Mouse (Mus musculus): ENCODE results near the gene Srp14. TPM values are rescaled to one million over a fixed set of nuclear protein-coding genes. Genes with fewer than 3 reads are reported as not detected.

The Srp14 gene
- polyA plus RNA-seq, 1 experiment from 2014 or later = 220 TPM

GRCm38 (mm10) chr2:118510447-118511310, 31.2 kb upstream of the Srp14 start:
- Histone ChIP-seq H3K36me3 (ENCODE audit: control insufficient read depth, insufficient read depth) (no peaks in the 10 kb centered on the region), H3K27ac (ENCODE audit: low read length) (peak overlapping the region; percentile 81), H3K9me3 (replicated peaks; ENCODE audit: control insufficient read depth, low read length) (no peaks in the 10 kb centered on the region), H3K4me3 (ENCODE audit: low read length) (no peak overlapping the region), H3K4me1 (ENCODE audit: control insufficient read depth, insufficient read depth, low read length) (peaks cover 11% of the 10 kb centered on the region), H3K9ac (ENCODE audit: low read length) (peak overlapping the region; percentile 67), H3K27me3 (ENCODE audit: control insufficient read depth, insufficient read depth, low read length) (no peaks in the 10 kb centered on the region), H3K4me2 (ENCODE audit: low read depth, low read length) (peak overlapping the region; percentile 34)
- WGBS = 41% methylated on average over 29 of the region's 29 CpGs
- peak; percentile 91 for ATAC-seq (replicated peaks; ENCODE audit: extremely low read depth, insufficient read depth, low FRiP score)

GRCm38 (mm10) chr2:118509688-118510446, 30.4 kb upstream of the Srp14 start:
- peak overlapping the region; percentile 81 for H3K27ac ChIP-seq (ENCODE audit: low read length)
- H3K36me3 ChIP-seq (ENCODE audit: control insufficient read depth, insufficient read depth) = no peaks in the 10 kb centered on the region
- H3K4me2 ChIP-seq (ENCODE audit: low read depth, low read length) = peak overlapping the region; percentile 34
- ATAC-seq (replicated peaks; ENCODE audit: extremely low read depth, insufficient read depth, low FRiP score) = no peak
- WGBS = 61% methylated on average over 8 of the region's 8 CpGs
- H3K4me3 ChIP-seq (ENCODE audit: low read length) = no peak overlapping the region
- no peaks in the 10 kb centered on the region for H3K9me3 ChIP-seq (replicated peaks; ENCODE audit: control insufficient read depth, low read length)
- H3K27me3 ChIP-seq (ENCODE audit: control insufficient read depth, insufficient read depth, low read length) = no peaks in the 10 kb centered on the region
- H3K9ac ChIP-seq (ENCODE audit: low read length) = peak overlapping the region; percentile 67
- peaks cover 11% of the 10 kb centered on the region for H3K4me1 ChIP-seq (ENCODE audit: control insufficient read depth, insufficient read depth, low read length)

GRCm38 (mm10) chr2:118507126-118507525, 27.6 kb upstream of the Srp14 start:
- H3K4me1 ChIP-seq (ENCODE audit: control insufficient read depth, insufficient read depth, low read length) = peaks cover 11% of the 10 kb centered on the region
- H3K9ac ChIP-seq (ENCODE audit: low read length) = no peak overlapping the region
- ATAC-seq (replicated peaks; ENCODE audit: extremely low read depth, insufficient read depth, low FRiP score) = no peak
- H3K27me3 ChIP-seq (ENCODE audit: control insufficient read depth, insufficient read depth, low read length) = no peaks in the 10 kb centered on the region
- no peaks in the 10 kb centered on the region for H3K36me3 ChIP-seq (ENCODE audit: control insufficient read depth, insufficient read depth)
- H3K4me3 ChIP-seq (ENCODE audit: low read length) = no peak overlapping the region
- 73% methylated on average over 7 of the region's 7 CpGs for WGBS
- H3K4me2 ChIP-seq (ENCODE audit: low read depth, low read length) = no peak overlapping the region
- H3K9me3 ChIP-seq (replicated peaks; ENCODE audit: control insufficient read depth, low read length) = no peaks in the 10 kb centered on the region
- no peak overlapping the region for H3K27ac ChIP-seq (ENCODE audit: low read length)

GRCm38 (mm10) chr2:118500191-118500590, 20.7 kb upstream of the Srp14 start:
- H3K4me3 ChIP-seq (ENCODE audit: low read length) = no peak overlapping the region
- no peaks in the 10 kb centered on the region for H3K36me3 ChIP-seq (ENCODE audit: control insufficient read depth, insufficient read depth)
- peaks cover 2% of the 10 kb centered on the region; the same call in 1 of the 2 replicates for H3K4me1 ChIP-seq (ENCODE audit: control insufficient read depth, insufficient read depth, low read length)
- ATAC-seq (replicated peaks; ENCODE audit: extremely low read depth, insufficient read depth, low FRiP score) = no peak
- peak overlapping the region; percentile 32; the same call in 1 of the 2 replicates for H3K27ac ChIP-seq (ENCODE audit: low read length)
- no peak overlapping the region for H3K4me2 ChIP-seq (ENCODE audit: low read depth, low read length)
- H3K9ac ChIP-seq (ENCODE audit: low read length) = no peak overlapping the region
- 82% methylated on average over 2 of the region's 2 CpGs for WGBS
- H3K9me3 ChIP-seq (replicated peaks; ENCODE audit: control insufficient read depth, low read length) = no peaks in the 10 kb centered on the region
- H3K27me3 ChIP-seq (ENCODE audit: control insufficient read depth, insufficient read depth, low read length) = no peaks in the 10 kb centered on the region

- ATAC-seq (replicated peaks; ENCODE audit: extremely low read depth, insufficient read depth, low FRiP score) = peak; percentile 62; the same call in 1 of the 2 replicates
- no peak overlapping the region for H3K9ac ChIP-seq (ENCODE audit: low read length)
- WGBS = 37% methylated on average over 20 of the region's 20 CpGs
- peak overlapping the region; percentile 8; the same call in 1 of the 2 replicates for H3K4me2 ChIP-seq (ENCODE audit: low read depth, low read length)
- H3K27me3 ChIP-seq (ENCODE audit: control insufficient read depth, insufficient read depth, low read length) = no peaks in the 10 kb centered on the region
- no peaks in the 10 kb centered on the region for H3K36me3 ChIP-seq (ENCODE audit: control insufficient read depth, insufficient read depth)
- H3K9me3 ChIP-seq (replicated peaks; ENCODE audit: control insufficient read depth, low read length) = no peaks in the 10 kb centered on the region
- H3K27ac ChIP-seq (ENCODE audit: low read length) = peak overlapping the region; percentile 64; the same call in 1 of the 2 replicates
- no peak overlapping the region for H3K4me3 ChIP-seq (ENCODE audit: low read length)
- H3K4me1 ChIP-seq (ENCODE audit: control insufficient read depth, insufficient read depth, low read length) = peaks cover 2% of the 10 kb centered on the region; the same call in 1 of the 2 replicates
These were observed 19.8 kb upstream of the Srp14 start for GRCm38 (mm10) chr2:118499135-118499961.

- Histone ChIP-seq H3K4me1 (ENCODE audit: control insufficient read depth, insufficient read depth, low read length) (peaks cover 2% of the 10 kb centered on the region; the same call in 1 of the 2 replicates), H3K4me3 (ENCODE audit: low read length) (no peak overlapping the region), H3K9me3 (replicated peaks; ENCODE audit: control insufficient read depth, low read length) (no peaks in the 10 kb centered on the region), H3K27me3 (ENCODE audit: control insufficient read depth, insufficient read depth, low read length) (no peaks in the 10 kb centered on the region), H3K9ac (ENCODE audit: low read length) (no peak overlapping the region), H3K27ac (ENCODE audit: low read length) (peak overlapping the region; percentile 64; the same call in 1 of the 2 replicates), H3K4me2 (ENCODE audit: low read depth, low read length) (no peak overlapping the region), H3K36me3 (ENCODE audit: control insufficient read depth, insufficient read depth) (no peaks in the 10 kb centered on the region)
- WGBS = 77% methylated on average over 6 of the region's 6 CpGs
- ATAC-seq (replicated peaks; ENCODE audit: extremely low read depth, insufficient read depth, low FRiP score) = no peak
These were observed 19.0 kb upstream of the Srp14 start for GRCm38 (mm10) chr2:118498476-118498875.

GRCm38 (mm10) chr2:118497890-118498289, 18.4 kb upstream of the Srp14 start:
- no peak overlapping the region for H3K4me2 ChIP-seq (ENCODE audit: low read depth, low read length)
- H3K27me3 ChIP-seq (ENCODE audit: control insufficient read depth, insufficient read depth, low read length) = no peaks in the 10 kb centered on the region
- H3K9me3 ChIP-seq (replicated peaks; ENCODE audit: control insufficient read depth, low read length) = no peaks in the 10 kb centered on the region
- H3K36me3 ChIP-seq (ENCODE audit: control insufficient read depth, insufficient read depth) = no peaks in the 10 kb centered on the region
- 81% methylated on average over 5 of the region's 5 CpGs for WGBS
- no peak overlapping the region for H3K4me3 ChIP-seq (ENCODE audit: low read length)
- H3K4me1 ChIP-seq (ENCODE audit: control insufficient read depth, insufficient read depth, low read length) = peaks cover 2% of the 10 kb centered on the region; the same call in 1 of the 2 replicates
- ATAC-seq (replicated peaks; ENCODE audit: extremely low read depth, insufficient read depth, low FRiP score) = no peak
- H3K27ac ChIP-seq (ENCODE audit: low read length) = no peak overlapping the region
- no peak overlapping the region for H3K9ac ChIP-seq (ENCODE audit: low read length)

- no peak overlapping the region for H3K4me2 ChIP-seq (ENCODE audit: low read depth, low read length)
- H3K9me3 ChIP-seq (replicated peaks; ENCODE audit: control insufficient read depth, low read length) = no peaks in the 10 kb centered on the region
- peak overlapping the region; percentile 69 for H3K27ac ChIP-seq (ENCODE audit: low read length)
- ATAC-seq (replicated peaks; ENCODE audit: extremely low read depth, insufficient read depth, low FRiP score) = peak; percentile 39
- H3K36me3 ChIP-seq (ENCODE audit: control insufficient read depth, insufficient read depth) = no peaks in the 10 kb centered on the region
- no peak overlapping the region for H3K9ac ChIP-seq (ENCODE audit: low read length)
- WGBS = 71% methylated on average over 9 of the region's 9 CpGs
- H3K4me1 ChIP-seq (ENCODE audit: control insufficient read depth, insufficient read depth, low read length) = peaks cover 19% of the 10 kb centered on the region
- H3K4me3 ChIP-seq (ENCODE audit: low read length) = no peak overlapping the region
- H3K27me3 ChIP-seq (ENCODE audit: control insufficient read depth, insufficient read depth, low read length) = no peaks in the 10 kb centered on the region
These were observed 15.5 kb upstream of the Srp14 start for GRCm38 (mm10) chr2:118495024-118495423.
